Mouse (Mus musculus) c-Kit-positive CD71-negative TER-119-negative erythroid progenitor cells, embryonic 14.5 days (primary cell): ENCODE data around the gene Gm45844.
"Not testable (repeated sequence)": the region's sequence is repeated elsewhere in the genome, so short reads cannot be mapped to it uniquely, and the experiment has no call there.

Experiments
- DNase-seq: peaks from one replicate; pipeline ENCODE4 v3.0.0-alpha.2; 2013; ENCODE audit warnings: low read depth

The Gm45844 gene

DNA sequence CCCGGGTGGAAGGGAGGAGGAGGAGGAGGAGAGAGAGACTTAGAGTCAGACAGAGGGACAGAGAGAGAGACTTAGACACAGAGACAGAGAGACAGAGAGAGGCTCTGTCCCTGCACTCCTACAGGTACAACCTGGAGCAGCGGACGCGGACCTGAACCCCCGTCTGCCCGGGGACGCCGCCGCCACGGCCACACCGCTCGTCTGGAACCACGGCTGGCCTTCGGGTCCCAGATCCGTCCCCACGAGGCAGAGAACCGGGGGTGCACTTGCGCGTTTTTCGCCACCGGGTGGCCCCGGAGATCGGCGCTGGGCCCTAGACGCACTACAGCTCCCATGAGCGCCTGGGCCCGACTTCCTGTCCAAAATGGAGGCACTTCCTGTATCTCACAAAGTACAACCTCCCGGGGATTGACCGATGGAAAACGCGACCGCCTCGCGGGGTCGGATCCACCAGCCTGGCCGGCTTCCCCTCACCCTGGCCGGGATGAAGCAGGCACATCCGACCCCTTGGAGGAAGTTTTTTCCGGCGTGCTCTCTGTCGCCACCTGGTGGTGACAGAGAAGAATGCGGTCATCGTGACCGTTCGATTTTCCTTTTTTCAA lies at the start of gene Gm45844:
Gene Gm45844, minus strand, starts transcription at position 324 of the 602 bp plus-strand sequence.
- DNase-seq = not testable (repeated sequence)

DNA sequence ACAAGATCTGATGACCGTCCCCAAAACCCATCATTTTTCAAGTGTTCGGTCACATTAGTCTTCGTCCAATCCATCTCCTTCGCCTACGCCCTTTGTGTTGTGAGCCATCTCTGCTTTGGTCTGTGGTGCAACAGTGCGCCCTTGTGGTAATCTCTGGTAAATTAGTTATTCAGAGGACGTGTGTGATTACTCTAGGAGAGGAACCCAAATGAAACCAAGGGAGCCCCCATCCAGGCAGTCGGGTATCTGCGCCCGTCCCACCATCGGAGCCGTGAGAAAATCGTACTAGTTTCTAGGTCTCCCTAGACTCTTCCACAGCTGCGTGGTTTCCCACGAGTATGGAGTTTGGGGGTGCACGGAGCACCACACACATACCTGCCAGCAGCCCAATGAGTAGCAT lies 17.5 kb upstream of the Gm45844 start:
- no peak for DNase-seq

DNA sequence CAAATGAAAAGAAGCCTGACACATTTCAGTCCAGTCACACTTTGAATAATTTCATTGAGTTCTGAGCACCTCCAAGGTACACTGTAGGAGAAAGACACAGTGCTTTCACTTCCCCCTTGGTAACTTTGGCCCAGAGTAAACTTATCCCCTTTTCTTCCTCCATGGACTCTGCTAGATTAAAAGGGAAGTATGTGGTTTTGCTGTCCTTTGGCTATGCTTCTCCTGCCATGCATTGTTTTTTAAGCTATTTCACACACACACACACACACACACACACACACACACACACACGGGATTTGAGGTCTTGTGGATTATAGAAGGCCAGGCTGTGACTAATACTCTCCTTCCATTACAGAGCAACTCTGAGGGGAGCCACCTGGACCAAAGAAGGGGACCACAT lies 3.3 kb upstream of the Gm45844 start:
- no peak for DNase-seq

DNA sequence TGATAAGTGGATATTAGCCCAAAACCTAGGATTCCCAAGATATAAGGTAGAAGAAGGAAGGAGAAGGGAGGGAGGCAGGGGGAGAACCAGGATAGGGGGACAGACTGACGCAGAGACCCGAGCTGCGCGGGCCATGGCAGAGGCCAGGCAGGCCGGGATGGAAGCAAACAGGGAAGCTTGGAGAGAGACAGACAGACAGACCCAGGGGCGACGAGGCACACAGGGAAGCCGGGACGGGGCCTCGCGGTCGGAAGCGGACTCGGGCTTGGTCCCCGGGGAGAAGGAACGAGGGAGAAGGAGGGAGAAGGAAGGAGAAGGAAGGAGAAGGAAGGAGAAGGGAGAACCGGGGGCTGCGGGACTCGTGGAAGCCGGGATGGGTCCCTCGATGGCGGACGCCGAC lies 533 bp downstream of the Gm45844 start:
- not testable (repeated sequence) for DNase-seq

DNA sequence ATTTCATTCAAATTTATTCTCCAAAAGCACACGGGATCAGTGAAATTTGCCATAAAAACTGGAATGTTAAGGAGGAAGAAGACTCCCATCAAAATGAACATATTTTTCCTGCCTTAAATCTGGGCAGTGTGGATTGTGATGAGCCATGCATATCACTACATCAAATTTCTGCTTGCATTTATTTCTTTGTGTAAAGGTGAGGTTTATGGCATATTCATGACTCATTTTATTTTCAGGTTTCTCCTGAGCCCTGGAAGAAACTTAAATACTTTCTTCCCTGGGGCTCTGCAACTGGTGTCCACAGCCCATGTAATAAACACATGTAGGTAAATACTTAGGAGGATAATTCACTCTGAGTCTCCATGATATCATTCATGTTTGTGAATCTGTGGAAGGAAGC lies 30.9 kb downstream of the Gm45844 start, which contains the start of gene Vmn2r29:
Gene Vmn2r29, minus strand, starts transcription at position 101 of the 400 bp plus-strand sequence.
- not testable (repeated sequence) for DNase-seq

DNA sequence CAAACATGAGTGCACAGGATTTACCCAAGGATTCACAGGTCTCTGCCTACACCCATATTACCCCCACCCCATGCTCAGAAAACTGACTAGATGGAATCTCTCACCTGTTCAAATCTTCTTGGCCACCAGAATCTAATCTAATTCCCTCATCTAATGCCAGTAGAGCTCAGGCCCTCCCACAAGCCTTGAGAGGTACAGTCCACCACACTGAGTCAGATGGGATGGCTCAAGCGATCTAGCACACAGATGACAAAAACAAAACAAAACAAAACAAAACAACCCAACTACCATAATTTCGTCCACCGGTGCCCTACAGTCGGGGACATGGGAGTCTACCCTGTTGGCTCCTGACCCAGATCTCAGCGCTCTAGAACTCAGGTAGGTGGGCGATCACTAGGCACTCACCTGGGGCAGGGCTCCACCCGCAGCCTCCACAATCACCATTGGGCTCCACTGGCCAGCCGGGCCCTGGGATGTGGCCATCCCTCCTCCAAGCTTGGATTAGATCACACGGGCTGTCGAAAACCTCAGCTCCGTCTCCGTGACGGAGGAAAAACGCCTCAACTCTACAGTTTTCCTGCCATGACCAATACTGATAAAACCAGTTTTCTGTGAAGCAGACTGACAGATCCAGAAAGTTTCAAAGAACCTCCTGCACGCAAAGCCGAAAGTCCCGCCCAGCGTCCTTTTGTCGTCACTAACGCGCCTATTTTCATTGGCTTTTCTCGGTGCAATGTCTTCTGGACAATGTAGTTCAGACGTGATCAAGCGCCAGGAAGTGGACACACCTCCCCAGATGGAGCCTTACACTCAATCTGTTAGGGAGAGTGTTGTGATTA lies 68.6 kb downstream of the Gm45844 start, which contains the start of gene Zfp772:
Gene Zfp772, minus strand, starts transcription at position 686 of the 839 bp plus-strand sequence.
- DNase-seq = not testable (repeated sequence)

DNA sequence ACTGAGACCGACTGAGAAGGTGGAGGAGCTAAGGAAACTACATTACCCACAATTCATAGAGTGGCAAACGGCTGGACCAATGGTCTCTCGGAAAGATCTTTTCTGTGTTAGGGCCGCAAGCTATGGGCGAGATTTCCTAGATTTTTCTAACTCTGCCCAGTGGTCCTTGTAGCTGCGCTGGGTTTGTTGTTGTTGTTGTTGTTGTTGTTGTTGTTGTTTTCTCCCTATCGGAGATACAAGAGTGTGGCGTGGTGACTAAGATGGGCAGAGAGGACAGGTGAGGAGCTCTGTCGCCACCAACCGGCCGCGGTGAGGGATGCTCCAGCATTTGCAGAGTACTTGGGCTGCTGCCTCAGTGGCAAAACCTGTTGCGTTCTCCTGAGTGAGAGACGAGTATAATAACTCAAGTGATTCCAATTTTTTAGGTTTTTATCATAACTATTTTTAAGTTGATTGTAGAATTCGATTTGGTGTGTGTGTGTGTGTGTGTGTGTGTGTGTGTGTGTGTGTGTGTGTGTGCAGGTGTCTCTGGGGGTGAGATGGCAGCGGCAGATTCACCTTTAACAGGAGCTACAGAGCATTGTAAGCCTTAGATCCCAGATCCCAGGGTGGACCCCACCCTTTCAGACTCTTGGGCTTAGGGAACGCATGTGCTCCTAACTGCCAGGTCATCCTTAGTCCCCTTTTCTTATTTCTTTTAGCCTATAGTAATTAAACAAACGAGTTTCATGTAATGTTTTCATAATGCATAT lies 89.7 kb downstream of the Gm45844 start:
- no peak for DNase-seq

DNA sequence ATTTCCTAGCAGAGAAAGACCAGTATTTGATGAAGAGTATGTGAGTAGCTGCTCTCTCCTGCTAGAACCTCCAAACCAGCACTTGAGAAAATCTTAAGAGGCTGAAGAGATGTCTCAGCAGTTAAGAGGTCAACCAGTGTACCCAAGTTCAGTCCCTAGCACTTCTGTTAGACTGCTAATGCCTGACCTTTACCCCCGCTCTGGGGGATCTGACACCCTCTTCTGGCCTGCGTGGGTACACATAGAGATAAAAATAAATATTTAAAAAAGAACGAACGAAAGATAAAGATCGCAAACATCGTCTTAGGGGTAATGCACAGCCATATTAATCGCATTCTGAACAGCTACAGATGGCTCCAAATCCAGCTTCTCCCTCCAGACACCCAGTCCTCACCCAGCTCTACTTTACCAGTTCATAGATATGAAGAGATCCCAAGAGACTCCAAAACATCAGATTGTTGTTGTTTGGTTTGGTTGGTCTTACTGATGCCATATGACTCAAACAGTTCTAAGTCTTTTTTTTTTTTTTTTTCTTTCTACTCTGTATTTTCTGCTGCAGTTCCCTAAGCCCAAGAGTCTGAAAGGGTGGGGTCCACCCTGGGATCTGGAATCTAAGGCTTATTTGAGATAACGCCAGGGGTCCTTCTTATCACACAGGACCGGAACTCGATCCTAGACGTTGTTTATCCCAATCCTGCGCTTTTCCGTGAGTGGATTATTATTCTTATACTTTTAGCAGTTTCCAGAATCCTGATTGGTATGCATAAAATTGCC lies 90.5 kb downstream of the Gm45844 start:
- no peak for DNase-seq

DNA sequence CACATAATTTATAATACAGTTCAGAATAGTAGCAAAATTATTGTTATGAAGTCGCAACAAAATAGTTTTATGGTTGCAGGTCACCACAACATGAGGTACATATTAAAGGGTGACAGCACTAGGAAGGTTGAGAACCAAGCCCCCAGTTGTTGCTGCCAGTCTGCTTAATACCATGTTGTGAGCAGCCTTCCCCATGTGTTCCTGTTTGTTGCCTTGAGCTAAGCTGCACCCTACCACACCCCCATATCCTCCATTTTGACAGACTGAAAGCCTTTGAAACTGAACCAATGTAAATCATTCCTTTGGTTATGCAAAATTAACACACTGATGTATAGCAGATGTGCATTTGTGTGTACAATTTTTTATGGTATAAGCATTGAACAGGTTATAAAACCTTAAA lies 92.2 kb downstream of the Gm45844 start:
- no peak for DNase-seq

DNA sequence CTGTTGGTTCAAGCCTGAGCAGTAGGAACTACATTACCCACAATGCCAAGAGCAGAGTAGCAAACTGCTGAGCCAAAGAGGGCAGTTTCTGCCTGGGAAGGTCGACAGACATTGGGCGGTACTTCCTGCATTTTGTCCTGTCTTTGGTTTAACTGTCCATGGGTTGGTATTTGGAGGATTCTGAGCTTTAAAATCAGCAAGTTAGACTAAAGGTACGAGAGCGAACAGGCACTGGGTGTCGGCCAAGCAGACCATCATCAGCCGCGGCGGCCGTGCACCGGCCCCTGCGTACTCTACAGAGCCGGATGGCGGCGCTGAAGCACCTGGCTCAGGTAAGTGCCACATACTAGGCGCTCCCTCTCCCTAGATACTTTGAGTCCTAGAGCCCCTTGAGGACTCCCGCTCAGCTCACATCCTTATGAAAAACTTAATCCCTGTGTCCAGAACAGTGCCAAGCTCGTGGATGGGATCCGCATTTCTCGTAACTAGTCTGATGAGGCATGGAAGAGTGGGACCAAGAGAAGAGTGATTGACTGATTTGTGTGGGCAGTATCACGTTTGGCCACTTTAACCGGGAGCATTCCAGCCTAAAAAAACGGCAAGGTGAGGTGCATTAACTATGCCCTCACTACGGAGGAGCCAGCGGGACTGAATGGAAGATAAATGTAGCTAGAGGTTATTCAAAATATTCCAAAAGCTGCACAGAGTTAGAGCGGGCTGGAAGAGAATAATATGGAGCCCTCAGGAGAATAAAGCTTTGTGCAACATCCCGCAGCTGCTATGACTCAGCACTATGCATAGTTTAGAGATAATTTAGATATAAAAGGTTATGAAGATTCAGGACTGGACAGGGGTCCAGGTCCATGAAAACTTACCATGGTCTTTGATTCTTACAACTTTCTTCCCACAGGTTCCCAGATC lies 106.6 kb downstream of the Gm45844 start, which contains the start of gene Zfp418:
Gene Zfp418, plus strand, starts transcription at position 104 of the 921 bp plus-strand sequence.
- DNase-seq = no peak
